Mouse (Mus musculus) kidney, adult 2 months (tissue): ENCODE results near the gene Rasl10b.

Experiments used
- CTCF ChIP-seq: fragments of 200-500 bp; conservative IDR thresholded peaks from 2 replicates; pipeline ENCODE4 v1.5.1; 2011; ENCODE audit warnings: low read depth, mild to moderate bottlenecking, control low read depth, low read length, moderate library complexity, mixed read lengths; ENCODE audit not compliant: insufficient read depth, insufficient read length
- POLR2A ChIP-seq: fragments of 200-500 bp; IDR thresholded peaks from one replicate; pipeline ENCODE4 v1.6.1; 2011; ENCODE audit warnings: low read depth, low read length, control low read depth

DNA sequence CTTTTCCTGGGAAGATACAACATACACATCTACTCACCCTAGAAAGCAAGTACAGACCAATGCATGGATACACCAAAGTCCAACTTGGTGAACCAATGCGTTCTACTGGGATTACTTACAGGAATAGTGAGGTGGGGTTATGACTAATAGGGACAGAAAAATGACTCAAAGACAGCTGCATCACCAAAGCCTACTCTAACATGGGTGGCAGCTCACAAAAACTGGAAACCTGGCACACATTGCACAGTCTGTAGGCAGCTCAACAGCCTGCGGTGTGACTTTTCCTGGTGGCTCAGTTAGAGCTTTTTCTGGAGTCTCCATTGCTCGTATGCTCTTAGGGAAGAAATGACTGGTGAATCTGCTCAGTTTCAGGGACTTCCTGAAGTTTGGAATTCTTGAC, 59.8 kb downstream of the Rasl10b start:
- TF ChIP-seq CTCF (no peak), POLR2A (no peak)
